Mouse (Mus musculus): ENCODE data around the gene Mrpl14.

The Mrpl14 gene

GRCm38 (mm10) chr17:45689120-45689519 is 3.0 kb downstream of the Mrpl14 start:
- DNase-seq: peak; percentile 76

DNA sequence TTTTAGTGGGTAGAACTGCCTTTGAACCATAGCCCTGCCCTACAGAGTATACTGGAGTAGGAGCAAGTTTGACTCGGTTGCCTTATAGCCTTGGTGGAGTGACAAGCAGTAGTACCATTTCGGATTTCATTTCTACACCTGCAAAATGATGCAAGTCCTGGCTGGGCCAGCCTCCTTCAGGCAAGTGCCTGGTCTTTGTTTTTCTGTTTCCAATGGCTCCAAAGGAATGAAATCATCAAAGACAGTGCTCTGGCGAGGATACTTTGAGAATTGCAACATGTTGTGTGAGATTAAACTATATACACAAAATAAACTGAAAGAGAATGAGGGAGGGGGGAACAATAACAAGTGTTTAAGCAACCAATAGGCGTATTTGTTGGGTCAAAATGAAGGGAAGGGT is 3.9 kb downstream of the Mrpl14 start:
- DNase-seq: no peak

DNA sequence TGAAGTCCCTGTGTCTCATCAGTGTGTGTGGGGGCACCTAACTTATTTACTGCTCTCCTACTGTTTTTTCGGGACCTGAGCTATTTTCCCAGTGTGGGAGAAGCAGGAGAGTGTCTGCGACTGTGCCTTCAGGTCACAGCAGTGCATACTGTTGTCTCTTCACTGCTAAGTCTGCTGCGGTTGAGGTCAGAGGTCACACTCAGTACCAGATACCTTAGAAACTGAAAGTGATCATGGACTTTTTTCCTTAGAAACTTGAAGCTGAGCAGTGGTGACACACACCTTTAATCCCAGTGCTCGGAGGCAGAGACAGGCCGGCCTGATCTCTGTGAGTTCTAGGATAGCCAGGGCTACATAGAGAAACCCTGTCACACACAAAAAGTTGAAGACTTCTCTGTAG is 6.0 kb downstream of the Mrpl14 start:
- no peak for DNase-seq

GRCm38 (mm10) chr17:45693812-45694565 is 7.9 kb downstream of the Mrpl14 start:
- peak; percentile 57 for DNase-seq

DNA sequence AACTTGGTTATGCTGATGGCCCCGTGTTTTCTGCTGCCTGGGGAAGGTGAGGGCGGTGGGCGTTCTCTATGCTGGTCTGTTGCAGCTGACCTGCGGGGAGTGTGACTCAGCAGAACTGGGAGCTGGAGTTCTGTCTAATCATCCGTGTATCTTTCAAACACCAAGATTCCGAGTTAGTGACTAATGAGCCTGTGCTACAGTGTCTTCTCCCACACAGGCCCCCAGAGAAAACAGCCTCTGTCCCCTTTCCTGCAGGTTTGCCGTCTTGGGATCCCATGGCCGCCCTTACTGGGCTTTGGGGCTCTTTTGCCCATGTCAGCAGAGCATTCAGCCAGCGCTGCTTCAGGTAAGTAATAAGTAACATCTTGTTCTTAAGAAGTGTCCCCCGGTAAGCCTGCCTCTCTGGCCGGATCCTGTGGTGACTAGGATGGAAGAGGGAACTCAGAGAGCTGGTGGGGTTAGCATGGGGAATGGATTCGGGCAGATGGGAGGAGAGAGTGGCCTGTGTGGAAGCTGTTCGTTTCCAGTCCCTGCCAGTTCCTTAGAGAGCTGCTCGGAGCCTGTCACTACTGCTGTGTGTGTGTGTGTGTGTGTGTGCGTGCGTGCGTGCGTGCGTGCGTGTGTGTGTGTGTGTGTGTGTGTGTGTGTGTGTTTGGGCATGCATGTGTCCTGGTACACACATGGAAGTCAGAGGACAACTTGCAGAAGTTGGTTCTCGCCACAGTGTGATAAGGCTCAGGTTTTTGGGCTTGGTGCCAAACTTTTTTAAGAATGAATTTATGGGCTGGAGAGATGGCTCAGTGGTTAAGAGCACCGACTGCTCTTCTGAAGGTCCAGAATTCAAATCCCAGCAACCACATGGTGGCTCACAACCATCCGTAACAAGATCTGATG is 9.4 kb downstream of the Mrpl14 start:
- no peak for DNase-seq

DNA sequence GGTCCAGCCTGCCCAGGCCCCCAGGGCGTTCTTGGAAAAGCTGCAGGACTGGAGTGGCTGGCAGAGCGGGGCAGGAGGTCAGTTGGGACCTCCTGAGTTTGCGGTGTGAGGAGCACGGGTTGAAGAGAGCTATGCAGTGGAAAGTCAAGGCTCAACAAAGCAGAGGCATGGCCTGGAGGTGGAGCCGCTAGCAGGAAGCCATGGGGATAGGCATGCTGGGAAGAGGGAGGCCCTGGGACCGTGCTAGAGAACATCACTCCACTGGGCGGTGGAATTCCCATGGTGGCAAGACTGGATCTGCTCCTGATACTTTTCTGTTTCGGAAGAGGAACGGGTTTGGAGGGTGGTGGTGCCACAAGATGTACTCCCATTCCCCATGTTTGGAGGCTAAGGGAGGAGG is 10.9 kb downstream of the Mrpl14 start:
- no peak for DNase-seq

DNA sequence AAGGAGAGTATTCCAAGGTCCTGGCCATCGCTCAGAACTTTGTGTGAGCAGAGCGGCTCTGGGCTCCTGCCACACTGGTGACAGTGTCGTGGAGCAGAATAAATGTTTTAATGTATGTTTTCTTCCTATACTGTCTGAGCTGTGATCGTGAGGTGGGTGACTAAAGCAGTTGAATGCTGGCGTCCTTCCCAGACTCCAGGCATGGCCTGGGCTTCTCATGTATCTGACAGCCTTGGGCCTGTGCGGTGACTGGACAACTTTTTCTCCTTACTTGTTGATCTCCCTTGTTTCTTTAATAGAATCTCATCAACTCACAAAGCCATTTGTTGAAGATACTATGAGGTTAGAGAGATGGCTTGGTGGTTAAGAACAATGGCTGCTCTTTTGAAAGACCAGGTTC is 12.2 kb downstream of the Mrpl14 start:
- no peak for DNase-seq

DNA sequence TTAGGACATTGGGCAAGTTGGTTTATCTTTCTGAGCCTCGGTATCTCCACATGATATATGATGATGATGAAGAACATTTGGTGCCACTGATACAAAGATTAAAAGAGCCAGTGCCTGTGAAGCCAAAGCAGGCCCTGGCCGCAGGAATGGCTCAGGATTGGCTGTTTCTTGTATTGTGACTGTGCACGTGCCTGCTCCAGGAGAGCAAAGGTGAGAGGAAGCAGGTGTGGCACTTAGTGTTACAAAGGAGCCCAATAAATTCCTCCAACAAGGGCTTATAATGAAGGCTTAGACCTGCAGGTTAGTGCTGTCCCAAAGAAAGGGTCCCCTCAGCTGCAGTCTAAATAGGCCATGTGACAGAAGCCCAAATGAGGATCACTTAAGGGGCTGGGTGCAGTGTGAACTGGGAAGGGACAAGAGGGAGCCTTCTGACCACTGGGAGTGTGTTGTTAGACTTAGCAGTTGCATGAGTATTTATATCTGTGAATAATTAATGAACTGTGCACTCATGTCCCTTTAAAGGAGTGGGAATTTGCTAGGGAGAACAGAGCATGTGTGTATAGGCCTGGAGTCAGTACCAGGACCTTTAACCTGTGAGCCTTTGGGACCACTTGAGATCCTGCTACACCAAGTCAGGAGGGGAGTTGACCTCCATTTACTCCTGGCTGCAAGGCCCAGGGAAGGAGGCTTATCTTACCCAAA is 13.1 kb downstream of the Mrpl14 start:
- DNase-seq: peak; percentile 45

DNA sequence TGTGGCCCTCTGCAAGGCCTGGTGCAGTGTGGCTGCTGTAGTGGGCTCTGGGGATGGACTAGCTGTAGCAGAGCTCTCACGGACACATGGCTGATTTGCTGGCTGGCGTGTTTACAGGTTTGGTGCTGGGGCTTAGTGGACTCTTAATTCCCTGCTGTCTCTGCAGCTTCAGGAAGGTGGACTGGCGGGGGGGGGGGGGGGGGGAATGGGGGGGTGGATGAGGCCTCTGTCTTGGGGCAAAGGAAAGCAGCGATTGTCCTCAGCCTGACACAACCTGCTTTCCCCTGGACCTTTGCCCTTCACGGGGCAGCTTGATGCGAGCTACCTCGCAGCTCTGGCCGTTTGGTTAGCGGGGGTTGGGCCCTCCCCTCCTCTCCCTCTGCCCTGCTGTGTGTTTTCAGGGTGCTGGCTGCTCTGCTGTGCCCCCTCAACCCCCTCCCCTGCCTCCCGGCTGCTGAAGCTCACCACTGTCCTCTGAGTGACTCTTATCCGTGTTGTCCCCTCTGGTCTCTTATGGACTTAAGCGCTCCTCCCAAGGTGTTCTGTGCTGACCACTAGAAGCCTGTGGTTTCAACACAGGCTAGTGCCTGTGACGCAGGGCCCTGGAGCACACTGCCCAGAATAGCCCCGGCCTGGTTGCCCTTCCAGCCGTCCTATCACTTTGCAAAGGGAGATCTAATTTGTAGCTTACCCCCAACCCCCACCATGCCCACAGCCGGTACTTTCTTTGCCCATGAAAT is 14.5 kb downstream of the Mrpl14 start:
- DNase-seq: peak; percentile 79

DNA sequence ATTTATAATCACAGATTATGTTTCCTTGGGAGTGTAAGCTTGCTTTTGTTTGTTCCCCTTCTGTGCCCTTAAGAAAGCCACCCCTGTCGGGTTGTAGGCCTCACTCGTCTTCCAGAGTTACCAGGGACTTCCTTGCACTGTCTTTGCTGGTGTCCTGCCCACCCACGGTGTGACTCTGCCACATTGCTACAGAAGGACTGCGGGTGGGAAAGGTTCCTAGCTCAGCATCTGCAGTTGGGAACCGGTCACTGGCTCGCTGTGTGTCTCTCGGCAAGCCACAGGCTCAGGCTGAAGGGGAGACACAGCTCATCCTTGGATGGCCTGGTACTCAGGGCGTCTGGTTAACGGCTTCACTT is 15.1 kb downstream of the Mrpl14 start:
- no peak for DNase-seq

GRCm38 (mm10) chr17:45702254-45702653 is 16.1 kb downstream of the Mrpl14 start:
- DNase-seq: peak; percentile 89

DNA sequence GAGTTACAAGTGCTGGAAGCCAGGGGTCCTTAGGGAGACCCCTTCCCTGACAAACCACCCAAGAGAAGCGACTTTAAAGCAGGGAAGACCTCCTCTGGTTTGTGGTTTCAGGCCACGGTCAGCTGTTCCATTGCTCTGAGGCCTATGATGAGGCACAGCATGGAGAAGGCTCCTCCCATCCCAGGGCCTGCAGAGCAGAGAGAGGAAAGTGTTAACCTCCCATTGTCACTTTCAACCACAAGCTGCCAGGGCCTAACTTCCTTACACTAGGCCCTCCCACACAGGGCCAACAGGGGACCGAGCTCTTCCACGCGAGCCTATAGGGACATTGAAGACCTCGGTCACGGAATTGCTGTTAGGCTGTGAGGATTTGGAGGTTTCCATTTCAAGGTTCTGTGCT is 17.1 kb downstream of the Mrpl14 start:
- peak; percentile 50 for DNase-seq

DNA sequence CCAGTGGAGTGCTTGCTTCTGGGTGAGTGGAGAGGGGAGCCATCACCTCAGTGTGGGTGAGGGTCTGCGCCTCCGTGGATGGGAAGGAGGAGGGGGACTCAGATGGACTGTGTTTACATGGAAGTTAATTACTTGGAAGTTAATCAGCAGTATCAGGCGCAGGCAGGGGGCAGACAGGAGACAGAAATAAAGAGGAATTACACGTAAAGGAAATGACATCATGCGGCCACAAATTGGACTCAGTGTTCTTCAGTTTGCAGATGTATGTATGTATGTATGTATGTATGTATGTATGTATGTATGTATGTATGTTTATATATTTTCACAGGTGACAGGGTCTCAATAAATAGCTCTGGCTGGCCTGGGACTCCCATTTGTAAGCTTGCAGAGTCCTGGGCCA is 20.7 kb downstream of the Mrpl14 start:
- no peak for DNase-seq

DNA sequence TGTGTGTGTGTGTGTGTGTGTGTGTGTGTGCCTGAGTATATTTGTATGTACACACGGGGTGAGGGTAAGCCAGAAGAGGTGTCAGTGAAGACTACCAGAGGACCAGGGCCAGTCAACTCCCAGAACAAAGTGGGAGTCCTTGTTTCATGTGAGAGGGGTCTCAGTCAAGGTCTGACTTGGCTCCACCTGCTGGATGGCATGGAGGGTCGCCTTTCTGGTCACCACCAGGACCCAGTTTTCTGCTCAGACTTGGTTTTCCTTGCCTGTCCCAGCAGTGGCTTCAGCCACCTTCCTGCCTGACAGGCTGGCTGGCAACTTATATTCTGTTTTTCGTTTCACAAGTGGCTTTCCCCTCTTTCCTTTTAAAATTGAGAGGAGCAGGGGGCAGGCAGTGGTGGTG is 21.3 kb downstream of the Mrpl14 start:
- no peak for DNase-seq

DNA sequence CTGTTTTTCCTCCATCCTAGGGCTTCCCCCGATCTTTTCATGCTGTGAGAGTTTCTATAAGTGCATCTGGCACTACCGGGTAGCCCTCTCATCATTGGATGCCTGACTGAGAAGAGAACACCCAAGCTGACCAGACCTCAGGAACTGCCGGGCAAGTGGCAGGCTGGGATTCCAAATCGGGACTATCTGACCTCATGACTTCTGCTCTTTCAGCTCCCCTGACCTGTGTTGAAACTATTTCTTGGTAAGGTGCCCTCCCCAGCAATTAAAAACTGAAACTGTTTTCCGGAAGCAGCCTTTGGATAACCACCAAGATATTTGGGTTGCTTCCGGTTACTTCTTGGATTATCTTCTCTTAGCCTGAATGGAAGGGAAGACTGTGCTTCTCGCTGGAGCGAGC is 22.1 kb downstream of the Mrpl14 start:
- DNase-seq: no peak

DNA sequence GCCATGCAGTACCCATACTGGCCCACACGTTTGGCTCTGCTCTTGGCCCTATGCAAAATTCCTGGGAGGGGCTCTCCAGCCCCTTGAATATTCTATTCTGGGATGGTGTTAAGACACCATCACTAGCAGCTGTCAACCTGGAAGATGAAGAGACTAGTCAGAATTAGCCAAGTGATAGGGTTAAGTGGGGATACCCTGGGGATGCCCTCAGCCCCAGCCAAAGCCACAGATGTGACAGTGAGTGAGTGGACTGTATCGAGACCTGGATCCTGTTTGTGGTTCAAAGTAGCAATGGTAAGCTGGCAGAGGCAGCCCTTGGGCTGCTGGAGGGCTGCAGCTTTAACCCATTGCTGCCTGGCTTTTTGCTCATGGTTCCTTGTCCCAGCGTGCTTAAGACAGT is 23.7 kb downstream of the Mrpl14 start:
- DNase-seq: no peak

- no peak for DNase-seq
These were observed 24.3 kb downstream of the Mrpl14 start for GRCm38 (mm10) chr17:45710407-45710806.

- no peak for DNase-seq
These were observed 25.4 kb downstream of the Mrpl14 start for GRCm38 (mm10) chr17:45711525-45711924.

DNA sequence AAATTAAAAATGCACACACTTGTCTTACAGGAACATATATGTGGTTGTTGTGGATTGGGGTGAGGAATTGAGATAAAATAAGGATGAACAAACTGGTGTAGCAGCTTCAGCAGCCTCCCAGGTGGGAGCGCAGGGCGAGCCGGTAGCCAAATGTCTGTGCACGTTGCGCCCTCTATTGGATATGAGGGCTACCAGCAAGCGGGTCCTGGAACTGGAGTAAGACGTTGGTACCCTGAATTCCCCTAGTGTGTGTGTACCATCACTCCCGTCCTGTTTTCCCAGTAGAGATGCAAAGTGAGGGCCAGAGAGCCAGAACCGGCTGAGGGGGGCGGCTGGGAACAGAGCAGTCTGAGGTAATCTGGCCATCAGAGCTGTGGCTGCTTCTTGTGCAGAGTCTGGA is 32.2 kb downstream of the Mrpl14 start:
- peak; percentile 85 for DNase-seq

- DNase-seq: peak; percentile 89
These were observed 37.8 kb downstream of the Mrpl14 start for GRCm38 (mm10) chr17:45723732-45724573.

GRCm38 (mm10) chr17:45724574-45724921 is 38.4 kb downstream of the Mrpl14 start:
- no peak for DNase-seq

- DNase-seq: peak; percentile 65
These were observed 40.1 kb downstream of the Mrpl14 start for GRCm38 (mm10) chr17:45726249-45726648.
